Mouse (Mus musculus) ES-E14 (cell line): ENCODE measurements at regions not wholly inside any gene's neighbourhood (a gene's known extent, or its start where the extent isn't known, plus 50 kb on each side); places are given as distances from the start of the nearest gene placed in this dataset.

Experiments used
- DNase-seq: peaks from one replicate; pipeline ENCODE4 v3.0.0-alpha.2; 2013; ENCODE audit warnings: low read depth, low spot score
- H3K27ac ChIP-seq: 2 replicates; pipeline ENCODE4 v1.5.1; 2012; ENCODE audit warnings: low read depth, mild to moderate bottlenecking, low read length, moderate library complexity, mixed read lengths; ENCODE audit not compliant: poor library complexity, insufficient read depth, severe bottlenecking
- H3K36me3 ChIP-seq: 2 replicates; pipeline ENCODE4 v1.6.1; 2012; ENCODE audit warnings: mild to moderate bottlenecking, low read length, moderate library complexity, mixed read lengths; ENCODE audit not compliant: control insufficient read depth, poor library complexity, insufficient read depth, severe bottlenecking
- H3K4me1 ChIP-seq, 2 experiments: fragments of 150-350 bp in 1 of 2; sonication (generic) in 1 of 2; 2 replicates each; pipeline ENCODE4 v1.6.1; 2012; ENCODE audit warnings: low read length in 2 of 2, mild to moderate bottlenecking in 1 of 2, mixed read lengths in 1 of 2; ENCODE audit not compliant: control insufficient read depth in 2 of 2, insufficient read depth in 2 of 2, poor library complexity in 1 of 2
- H3K4me3 ChIP-seq, 2 experiments: fragments of 150-350 bp in 1 of 2; sonication (generic) in 1 of 2; 2 replicates each; pipeline ENCODE4 v1.5.1; 2012; ENCODE audit warnings: low read length in 2 of 2, low read depth in 1 of 2, mild to moderate bottlenecking in 1 of 2, mixed read lengths in 1 of 2; ENCODE audit not compliant: insufficient read depth in 1 of 2, poor library complexity in 1 of 2, severe bottlenecking in 1 of 2
- H3K9ac ChIP-seq: 2 replicates; pipeline ENCODE4 v1.6.1; 2012; ENCODE audit warnings: low read depth, mild to moderate bottlenecking, low read length, mixed read lengths; ENCODE audit not compliant: poor library complexity, insufficient read depth, severe bottlenecking
- H3K9me3 ChIP-seq: fragments of 150-350 bp; sonication (generic); 2 replicates; pipeline ENCODE4 v1.6.1; 2012; ENCODE audit warnings: low read depth, mild to moderate bottlenecking, low read length; ENCODE audit not compliant: control insufficient read depth, insufficient read depth
- CHD2 ChIP-seq: IDR thresholded peaks from 2 replicates; pipeline ENCODE4 v1.6.1; 2014; ENCODE audit warnings: mild to moderate bottlenecking, low read depth, low read length, inconsistent platforms
- HCFC1 ChIP-seq: IDR thresholded peaks from 2 replicates; pipeline ENCODE4 v1.6.1; 2012; ENCODE audit warnings: low read length, inconsistent platforms, borderline replicate concordance; ENCODE audit not compliant: insufficient read depth
- MAFK ChIP-seq: IDR thresholded peaks from 2 replicates; pipeline ENCODE4 v1.6.1; 2014; ENCODE audit warnings: mild to moderate bottlenecking, low read depth, low read length, inconsistent platforms; ENCODE audit not compliant: insufficient read depth
- ZC3H11A ChIP-seq: IDR thresholded peaks from 2 replicates; pipeline ENCODE4 v1.6.1; 2012; ENCODE audit warnings: low read depth, mild to moderate bottlenecking, inconsistent platforms, low read length, borderline replicate concordance
- ZNF384 ChIP-seq: IDR thresholded peaks from 2 replicates; pipeline ENCODE4 v1.6.1; 2012; ENCODE audit warnings: low read depth, low read length, inconsistent platforms
- in situ Hi-C, 2 experiments: fragments of 600-800 bp; cut with MboI; formaldehyde crosslinking; loops; one replicate each; pipeline ENCODE4 v1.15.1; 2025; ENCODE audit warnings: low sequenced_read_pairs in 2 of 2, inconsistent platforms in 1 of 2; ENCODE audit not compliant: unreplicated experiment in 2 of 2

DNA sequence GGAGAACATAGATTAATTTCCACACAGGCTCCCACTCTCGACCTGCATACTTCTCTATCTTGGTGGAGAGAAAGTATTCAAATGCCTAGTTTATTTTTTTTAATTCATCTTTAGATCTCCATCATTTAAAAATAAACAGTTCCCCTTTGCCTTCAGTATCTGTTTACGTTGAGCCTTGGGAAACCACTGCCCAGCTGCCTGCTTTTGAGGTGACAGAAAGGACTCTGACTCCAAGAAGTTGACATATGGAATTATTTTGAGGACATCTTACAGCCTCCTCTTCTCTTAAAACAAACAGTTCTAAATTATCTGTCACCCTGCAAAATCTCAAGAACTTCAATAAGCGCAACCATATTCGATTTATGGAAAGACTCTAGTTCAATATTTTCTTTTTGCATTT is 186.4 kb downstream of the Npr3 start:
- no peak overlapping the region for H3K27ac ChIP-seq
- H3K9me3 ChIP-seq, result no peaks in the 10 kb centered on the region
- H3K4me1 ChIP-seq, result peaks cover 4% of the 10 kb centered on the region in 2 experiments; a peak in 2 of 4 replicates
- no peaks in the 10 kb centered on the region for H3K36me3 ChIP-seq
- H3K4me3 ChIP-seq, result no peak overlapping the region
- no peak for DNase-seq
- in situ Hi-C loops, result no loop called here
- no peak overlapping the region for H3K9ac ChIP-seq
- TF ChIP-seq HCFC1, result no peak
- no peak for TF ChIP-seq ZC3H11A
- TF ChIP-seq CHD2, result no peak
- TF ChIP-seq MAFK, result no peak
- TF ChIP-seq ZNF384, result no peak

- in situ Hi-C loops, result no loop called here
- no peak overlapping the region for H3K27ac ChIP-seq
- peaks cover 4% of the 10 kb centered on the region in 2 experiments; a peak in 2 of 4 replicates for H3K4me1 ChIP-seq
- no peaks in the 10 kb centered on the region for H3K36me3 ChIP-seq
- DNase-seq, result no peak
- H3K9me3 ChIP-seq, result no peaks in the 10 kb centered on the region
- no peak overlapping the region for H3K4me3 ChIP-seq
- no peak overlapping the region for H3K9ac ChIP-seq
- TF ChIP-seq CHD2 (no peak), ZNF384 (no peak), MAFK (no peak)
Observed at GRCm38 (mm10) chr15:11716168-11716842, 190.8 kb downstream of the Npr3 start.

GRCm38 (mm10) chr15:11712481-11713274 is 194.4 kb downstream of the Npr3 start:
- Histone ChIP-seq H3K9ac (no peak overlapping the region), H3K4me3 (no peak overlapping the region), H3K9me3 (no peaks in the 10 kb centered on the region), H3K27ac (no peak overlapping the region), H3K4me1 (0 out of 4 replicates have a peak, but pooled peaks cover 0 to 5% of the 10 kb centered on the region in 2 experiments), H3K36me3 (no peaks in the 10 kb centered on the region)
- DNase-seq, result no peak
- in situ Hi-C loops, result no loop called here
- TF ChIP-seq CHD2 (no peak), ZC3H11A (no peak), HCFC1 (no peak)

- DNase-seq, result no peak
- no peaks in the 10 kb centered on the region for H3K4me1 ChIP-seq
- in situ Hi-C loops, result no loop called here
- H3K9ac ChIP-seq, result no peak overlapping the region
- H3K27ac ChIP-seq, result no peak overlapping the region
- no peak overlapping the region for H3K4me3 ChIP-seq
- TF ChIP-seq ZNF384, result no peak
- no peak for TF ChIP-seq MAFK
- no peak for TF ChIP-seq ZC3H11A
- no peak for TF ChIP-seq HCFC1
- no peak for TF ChIP-seq CHD2
- H3K9me3 ChIP-seq, result no peaks in the 10 kb centered on the region
- H3K36me3 ChIP-seq, result no peaks in the 10 kb centered on the region
Observed at GRCm38 (mm10) chr15:11701246-11701645, 205.8 kb downstream of the Npr3 start.
